Mouse (Mus musculus) cerebellum, adult 11-12 months (tissue): ENCODE data around the gene Rab12.
A peak's percentile ranks its signal among the peaks of the same experiment; 100 is the strongest.
"Not testable (repeated sequence)": the region's sequence is repeated elsewhere in the genome, so short reads cannot be mapped to it uniquely, and the experiment has no call there.

Experiments used
- DNase-seq: peaks from one replicate; pipeline ENCODE4 v3.0.0; 2022

Rab12 gene

DNA sequence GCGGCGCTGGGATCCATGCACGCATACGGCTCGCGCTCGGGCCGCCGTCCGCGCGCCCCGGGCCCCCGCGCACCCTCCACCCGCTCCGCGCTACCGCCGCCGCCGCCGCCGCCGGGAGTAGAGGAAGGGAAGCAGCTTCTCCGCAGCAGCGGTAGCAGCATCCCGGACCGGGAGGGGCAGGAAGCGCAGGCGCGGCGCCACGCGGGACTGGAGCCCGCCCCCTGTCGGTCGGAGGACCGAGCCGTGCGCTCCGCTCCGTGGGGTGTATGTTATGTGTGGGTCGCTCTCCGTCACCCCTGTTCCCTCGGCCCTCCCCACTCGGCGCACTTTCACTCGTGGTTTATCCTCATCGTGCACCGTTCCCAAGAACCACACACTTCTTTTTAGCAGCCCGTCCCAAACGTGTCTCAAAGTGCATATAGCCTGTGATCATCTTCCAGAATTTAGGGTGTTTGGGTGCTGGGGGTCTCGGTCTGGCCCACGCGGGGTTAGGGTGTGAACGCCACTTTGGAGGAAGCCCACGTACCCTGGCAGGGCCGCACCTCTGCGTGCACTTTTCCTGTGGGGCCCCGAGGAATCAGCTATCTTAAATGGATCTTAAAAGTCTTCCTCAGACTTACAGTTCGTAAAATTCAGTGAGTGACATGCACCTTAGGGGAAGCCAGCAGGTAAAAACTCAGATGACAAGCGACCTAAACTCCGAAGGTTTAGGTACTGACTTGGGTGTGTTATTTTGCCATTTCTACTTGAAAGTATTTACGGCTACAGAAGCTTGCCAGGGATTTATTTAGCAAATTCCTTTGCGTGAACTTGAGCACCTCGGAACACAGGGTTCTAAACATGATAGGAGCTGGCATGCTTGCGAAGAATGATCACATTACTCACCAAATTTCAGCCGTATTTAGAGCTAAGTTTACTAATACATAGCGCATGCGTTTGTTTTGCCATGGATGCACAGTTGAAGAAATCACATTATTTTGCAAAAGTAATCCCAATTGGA lies at the start of gene Rab12:
Rab12 (minus strand) TSS at position 176 of the 1,000 bp plus-strand sequence.
- DNase-seq = peak; percentile 88

- DNase-seq = no peak
Measured at GRCm38 (mm10) chr17:66564213-66564612, 44.7 kb upstream of the Rab12 start.

DNA sequence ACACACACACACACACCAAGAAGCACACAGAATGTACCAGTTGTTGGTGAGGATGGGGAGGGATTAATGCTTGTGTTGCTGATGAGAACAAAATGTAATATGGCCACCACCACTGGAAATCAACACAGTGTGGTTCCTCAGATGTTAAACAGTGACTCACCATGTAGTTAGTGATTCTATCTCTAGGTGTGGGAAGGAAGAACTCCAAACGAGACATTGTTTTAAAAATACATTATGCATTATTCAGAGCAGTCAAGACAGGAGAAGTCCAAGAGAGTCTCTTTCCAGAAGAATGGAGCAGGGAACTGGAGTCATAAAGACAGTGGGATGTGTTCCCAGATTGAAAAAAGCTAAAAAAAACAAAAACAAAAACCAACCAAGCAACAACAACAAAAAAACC lies 44.0 kb upstream of the Rab12 start:
- no peak for DNase-seq

- no peak for DNase-seq
Measured at GRCm38 (mm10) chr17:66561380-66561779, 41.9 kb upstream of the Rab12 start.

DNA sequence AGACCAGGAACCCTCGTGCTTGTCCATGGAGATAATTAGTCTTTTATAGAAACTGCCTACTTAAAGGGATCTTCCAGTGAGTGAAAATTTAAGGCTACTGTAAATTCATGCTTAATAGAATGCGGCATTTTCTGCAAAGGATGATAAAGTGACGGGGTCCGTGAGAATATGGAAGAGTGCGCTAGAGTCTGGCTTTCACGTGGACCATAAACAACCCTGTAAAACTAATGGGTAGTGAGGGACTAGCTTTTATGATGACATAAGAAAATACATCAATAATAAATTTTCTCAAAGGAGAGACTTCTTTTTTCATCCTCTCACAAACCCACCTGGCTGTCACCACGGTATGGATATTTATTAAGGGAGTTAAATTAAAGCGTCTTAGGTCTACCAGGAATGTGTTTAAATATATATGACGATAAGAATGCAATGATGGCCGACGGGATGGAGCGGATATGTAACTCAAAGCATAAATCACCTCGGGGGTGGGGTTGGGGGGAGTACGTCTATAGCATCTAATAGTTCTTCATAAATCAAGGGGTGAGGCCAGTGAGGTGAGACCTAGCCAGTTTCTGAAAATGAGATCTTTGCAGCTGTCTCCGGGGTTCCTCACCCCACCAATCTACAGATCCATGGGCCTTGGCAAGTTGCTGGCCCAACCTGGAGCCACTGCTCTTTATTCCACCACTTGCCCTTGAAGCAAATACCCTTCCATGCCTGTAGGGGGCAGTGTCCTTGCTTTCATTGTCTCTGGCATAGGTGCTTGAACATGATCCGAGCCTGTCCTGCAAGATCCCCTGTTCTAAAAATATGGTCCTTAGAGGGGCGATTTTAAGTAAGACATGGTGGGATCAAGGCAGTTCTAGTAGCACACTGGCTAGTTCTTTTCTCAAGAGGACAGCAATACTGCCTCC lies 39.1 kb upstream of the Rab12 start:
- no peak for DNase-seq

DNA sequence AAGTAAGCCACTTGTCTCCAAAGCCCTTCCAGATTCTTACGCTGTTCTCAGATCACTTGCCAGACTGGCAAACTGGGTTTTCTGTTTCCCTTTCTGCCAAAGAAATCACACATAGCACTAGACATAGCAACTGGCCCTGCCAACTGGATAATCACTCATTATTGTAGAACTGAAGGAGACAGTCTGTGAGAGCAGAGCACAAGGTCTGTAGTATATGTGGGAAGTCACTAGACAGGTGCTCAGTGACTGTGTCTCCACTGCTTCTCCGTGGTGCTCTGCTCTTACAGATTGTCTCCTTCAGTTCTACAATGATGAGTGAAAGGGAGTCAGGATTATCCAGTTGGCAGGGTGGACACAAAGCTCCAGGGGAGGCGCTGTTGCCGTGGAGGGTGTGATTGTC lies 33.2 kb upstream of the Rab12 start:
- DNase-seq = no peak

GRCm38 (mm10) chr17:66550486-66550885 lies 31.0 kb upstream of the Rab12 start:
- no peak for DNase-seq

DNA sequence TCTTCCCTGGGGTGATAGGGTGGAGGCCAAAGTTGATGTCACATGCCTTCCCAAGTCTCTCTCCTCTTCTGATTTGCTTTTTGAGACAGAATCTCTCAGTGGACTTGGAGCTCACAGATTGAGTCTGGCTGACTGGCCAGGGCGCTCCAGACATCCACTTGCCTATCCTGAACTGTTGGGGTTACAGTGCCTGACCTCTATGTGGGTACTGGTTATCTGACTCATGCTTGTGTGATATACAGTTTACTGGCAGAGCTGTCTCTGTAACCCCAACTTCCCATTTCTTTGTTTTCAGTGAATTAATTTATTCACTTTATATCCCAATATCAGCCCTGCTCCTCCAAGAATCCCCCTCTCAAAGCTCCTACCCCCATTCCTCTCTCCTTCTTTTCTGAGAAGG lies 12.8 kb upstream of the Rab12 start:
- no peak for DNase-seq

DNA sequence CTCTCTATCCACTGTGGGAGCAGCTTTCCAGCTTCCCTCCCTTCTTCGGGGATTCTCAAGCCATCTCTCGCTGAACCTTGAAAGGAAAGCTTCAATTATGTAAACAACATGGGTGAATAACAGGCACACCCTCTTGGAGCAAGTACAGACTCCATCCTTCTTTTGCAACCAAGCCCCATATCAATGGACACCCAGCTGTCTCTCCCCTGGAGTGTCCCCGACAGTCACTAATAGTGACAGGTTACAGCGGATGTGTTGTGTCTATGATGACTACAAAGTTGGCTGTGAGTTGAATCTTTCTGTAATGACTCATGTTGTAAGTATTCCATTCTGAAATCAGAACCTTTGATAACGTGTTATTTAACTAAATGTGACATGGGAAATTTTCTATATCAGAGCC lies 3.9 kb upstream of the Rab12 start:
- no peak for DNase-seq

GRCm38 (mm10) chr17:66522631-66523030 lies 3.1 kb upstream of the Rab12 start:
- not testable (repeated sequence) for DNase-seq

DNA sequence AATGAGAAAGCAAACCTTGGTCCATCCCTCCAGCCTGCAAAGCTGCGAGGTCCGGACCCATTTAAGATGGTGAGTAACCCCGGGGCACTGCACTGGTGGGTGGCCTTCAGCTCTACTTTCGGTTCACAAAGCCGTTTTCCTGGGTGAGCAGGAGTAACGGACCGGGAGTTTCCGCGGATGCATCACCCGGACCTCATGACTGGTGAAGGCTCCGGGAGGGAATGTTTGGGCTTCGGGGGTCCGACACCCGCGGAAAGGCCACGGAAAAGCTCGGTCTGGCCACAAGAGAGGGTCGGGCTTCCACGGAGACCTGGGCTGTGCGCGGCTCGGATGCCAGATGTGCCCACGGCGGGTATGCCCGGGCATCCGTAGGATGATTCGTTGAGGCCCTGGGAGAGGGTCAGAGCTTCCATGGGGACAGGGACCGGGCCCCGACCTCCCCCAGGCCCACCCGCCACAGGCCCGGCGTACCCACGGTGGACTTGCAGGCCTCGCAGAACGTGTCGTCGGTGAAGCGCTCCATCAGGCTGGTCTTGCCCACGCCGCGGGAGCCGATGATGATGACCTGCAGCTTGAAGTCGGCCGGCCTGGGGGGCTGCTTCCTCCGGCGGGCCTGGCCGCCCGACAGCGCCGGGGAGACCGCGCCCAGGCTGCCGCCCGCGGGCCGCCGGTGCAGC lies 514 bp downstream of the Rab12 start:
- DNase-seq = no peak

- no peak for DNase-seq
Measured at GRCm38 (mm10) chr17:66516953-66517352, 2.6 kb downstream of the Rab12 start.

- no peak for DNase-seq
Measured at GRCm38 (mm10) chr17:66514288-66514995, 5.1 kb downstream of the Rab12 start.

DNA sequence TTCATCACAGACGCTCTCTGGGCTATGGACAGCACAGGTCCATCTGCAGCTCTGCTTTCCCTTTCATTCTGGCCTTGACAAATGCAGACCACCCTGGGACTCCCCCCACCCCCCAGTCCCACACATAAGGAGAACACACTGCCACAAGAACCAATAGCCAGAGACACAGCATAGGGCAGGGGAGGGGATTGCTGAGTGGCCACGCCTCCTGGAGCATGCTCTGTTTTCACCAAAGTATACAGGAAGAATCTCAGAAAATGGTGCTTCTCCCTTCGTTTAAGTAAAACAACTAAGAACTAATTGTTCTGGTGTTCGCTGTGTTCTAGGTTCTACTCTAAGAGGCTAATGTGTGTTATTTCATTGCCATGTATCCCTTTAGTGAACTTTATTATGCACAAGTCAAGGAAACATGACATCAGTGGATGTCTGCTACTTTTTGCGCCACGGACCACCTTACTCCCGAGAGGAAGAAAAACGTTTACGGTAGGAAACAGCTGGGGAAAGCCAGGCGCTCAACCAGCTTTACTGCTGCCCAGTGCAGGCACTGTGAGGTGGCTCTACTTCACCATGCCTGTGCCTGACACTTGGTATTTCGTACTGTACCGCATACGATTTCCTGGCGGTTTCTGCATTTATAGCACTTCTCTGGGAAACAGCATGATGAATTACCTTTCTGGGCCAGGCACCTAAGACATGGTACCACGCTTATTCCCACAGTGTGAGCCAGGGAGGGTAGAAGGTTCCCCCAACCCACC lies 7.2 kb downstream of the Rab12 start:
- no peak for DNase-seq

GRCm38 (mm10) chr17:66510221-66510683 lies 9.3 kb downstream of the Rab12 start:
- no peak for DNase-seq

DNA sequence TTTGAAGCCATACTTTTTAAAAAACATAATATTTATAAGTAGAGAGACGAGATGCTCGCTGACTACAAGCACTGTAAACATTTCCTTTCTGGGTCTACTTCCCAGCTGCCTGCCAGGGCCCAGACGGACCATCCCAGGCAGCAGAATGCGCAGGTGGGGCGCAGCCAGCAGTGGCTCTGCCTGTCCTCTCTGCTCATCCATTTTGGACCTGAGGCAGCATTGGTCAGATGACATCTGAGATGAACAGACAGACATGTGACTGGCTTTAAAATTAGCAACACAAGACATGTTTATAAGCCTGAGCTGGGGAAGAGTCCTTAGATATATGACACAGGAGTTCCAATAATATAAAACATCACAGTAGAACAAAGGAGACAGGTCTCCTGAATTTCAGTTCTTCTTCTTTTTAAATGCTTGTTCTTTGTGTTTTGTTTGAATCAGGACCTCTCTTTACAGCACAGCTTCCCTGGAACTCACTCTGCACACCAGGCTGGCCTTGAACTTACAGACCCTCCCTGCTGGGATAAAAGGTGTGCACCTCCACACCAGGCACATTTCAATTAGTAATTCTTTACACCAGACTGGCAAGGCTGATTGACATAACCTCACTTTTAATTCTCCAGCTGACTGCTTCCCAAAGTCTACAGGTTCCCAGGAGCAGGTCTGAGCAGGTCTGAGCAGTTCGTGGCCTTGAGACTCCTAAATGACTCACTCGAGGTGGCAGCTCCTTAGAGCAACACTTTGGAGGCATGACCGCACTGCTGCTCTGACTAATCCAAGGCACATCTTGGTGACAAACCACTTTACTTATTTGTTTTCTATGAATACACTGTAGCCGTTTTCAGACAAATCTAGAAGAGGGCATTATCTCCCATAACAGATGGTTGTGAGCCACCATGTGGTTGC lies 12.2 kb downstream of the Rab12 start:
- DNase-seq = peak; percentile 71

GRCm38 (mm10) chr17:66504964-66505363 lies 14.6 kb downstream of the Rab12 start:
- DNase-seq = peak; percentile 44

- DNase-seq = no peak
Measured at GRCm38 (mm10) chr17:66504248-66504647, 15.3 kb downstream of the Rab12 start.

DNA sequence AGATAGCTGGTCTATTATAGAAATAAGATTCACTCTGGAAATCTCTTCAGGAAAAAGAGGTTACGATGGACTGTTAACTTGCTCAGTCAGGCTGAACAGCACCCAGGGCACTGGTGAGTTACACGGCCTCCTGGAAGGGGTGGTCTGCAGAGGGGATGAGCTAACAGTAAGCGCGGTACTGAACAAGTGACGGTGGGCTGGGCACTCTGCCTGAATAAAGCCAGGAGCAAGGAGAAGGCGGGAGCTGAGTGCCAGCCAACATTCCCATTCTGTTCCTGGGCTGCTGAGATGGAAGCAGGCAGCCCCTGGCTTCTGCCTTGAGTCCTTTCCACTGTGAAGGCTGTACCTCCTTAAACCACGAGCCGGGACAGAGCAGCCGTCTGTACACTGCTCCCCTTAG lies 16.1 kb downstream of the Rab12 start:
- peak; percentile 44 for DNase-seq

DNA sequence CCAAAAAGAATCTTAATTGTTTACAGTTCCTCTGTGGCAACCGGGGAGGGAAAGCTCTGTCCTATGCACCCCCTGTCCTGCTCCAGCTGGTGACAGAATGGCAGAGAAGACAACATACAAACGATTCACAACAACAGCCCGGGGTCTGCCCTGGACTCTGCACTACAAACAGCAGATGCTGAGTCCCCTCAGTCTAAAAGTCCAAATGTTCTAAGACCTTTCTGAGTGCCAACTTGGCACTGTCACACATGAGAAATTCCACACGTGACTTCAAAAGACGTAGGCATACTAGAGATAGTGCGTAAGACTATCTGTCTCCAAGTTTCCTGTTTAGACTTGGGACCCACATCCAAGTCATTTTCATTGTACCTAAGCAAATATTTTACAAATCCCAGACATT lies 16.7 kb downstream of the Rab12 start:
- no peak for DNase-seq
